Mouse (Mus musculus) forebrain, embryonic 14.5 days (tissue): ENCODE data around the gene Sipa1l1. TPM values are rescaled to one million over a fixed set of nuclear protein-coding genes. Genes with fewer than 3 reads are reported as not detected.

Experiments used
- ATAC-seq: fragments of 200-750 bp; cut with Nextera tagmentation; 2 replicates; pipeline ENCODE4 v1.8.0; 2017; ENCODE audit warnings: mild to moderate bottlenecking, moderate library complexity
- DNase-seq: peaks from one replicate; pipeline ENCODE4 v3.0.0-alpha.2; 2015; ENCODE audit warnings: low spot score
- H3K27ac ChIP-seq: fragments of 300-500 bp; sonication (generic); 2 replicates; pipeline ENCODE4 v1.5.1; 2014; ENCODE audit warnings: low read depth, mild to moderate bottlenecking, control low read depth, low read length, moderate library complexity
- H3K27me3 ChIP-seq: fragments of 300-500 bp; sonication (generic); replicated peaks from 2 replicates; pipeline ENCODE4 v1.6.1; 2014; ENCODE audit warnings: low read length, control low read depth, mixed read lengths; ENCODE audit not compliant: control insufficient read depth, insufficient read depth
- H3K36me3 ChIP-seq: fragments of 300-500 bp; sonication (generic); 2 replicates; pipeline ENCODE4 v1.6.1; 2014; ENCODE audit warnings: low read length, control low read depth; ENCODE audit not compliant: control insufficient read depth, insufficient read depth
- H3K4me1 ChIP-seq: fragments of 300-500 bp; sonication (generic); 2 replicates; pipeline ENCODE4 v1.6.1; 2014; ENCODE audit warnings: antibody characterized with exemption, low read length, control low read depth; ENCODE audit not compliant: control insufficient read depth, insufficient read depth
- H3K4me2 ChIP-seq: fragments of 300-500 bp; sonication (generic); 2 replicates; pipeline ENCODE4 v1.6.1; 2014; ENCODE audit warnings: mild to moderate bottlenecking, control low read depth, low read length
- H3K4me3 ChIP-seq: fragments of 300-500 bp; sonication (generic); 2 replicates; pipeline ENCODE4 v1.5.1; 2014; ENCODE audit warnings: low read depth, low read length, control low read depth
- H3K9ac ChIP-seq: fragments of 300-500 bp; sonication (generic); 2 replicates; pipeline ENCODE4 v1.6.1; 2014; ENCODE audit warnings: mild to moderate bottlenecking, low read length, control low read depth, moderate library complexity
- H3K9me3 ChIP-seq: fragments of 300-500 bp; sonication (generic); replicated peaks from 2 replicates; pipeline ENCODE4 v1.6.1; 2016; ENCODE audit warnings: low read length, control low read depth, mixed read lengths; ENCODE audit not compliant: control insufficient read depth
- WGBS: fragments of 180-500 bp; shearing (Covaris S2); extraction: QIAGEN DNeasy Blood & Tissue Kit; methylation state at CpG from one replicate; pipeline ENCODE4 v1.1.7; 2014; 5-methylcytosine and 5-hydroxymethylcytosine counted together
- polyA plus RNA-seq: library from polyadenylated mRNA; unstranded; fragments of >200 nt; fragmentation: Nextera tagmentation; extraction: Ambion mirVana; gene quantifications from 2 replicates; pipeline ENCODE4 v1.2.1, GENCODE M21; 2014

The Sipa1l1 gene
- polyA plus RNA-seq, 1 experiment from 2014 or later, result 13.5 TPM

DNA sequence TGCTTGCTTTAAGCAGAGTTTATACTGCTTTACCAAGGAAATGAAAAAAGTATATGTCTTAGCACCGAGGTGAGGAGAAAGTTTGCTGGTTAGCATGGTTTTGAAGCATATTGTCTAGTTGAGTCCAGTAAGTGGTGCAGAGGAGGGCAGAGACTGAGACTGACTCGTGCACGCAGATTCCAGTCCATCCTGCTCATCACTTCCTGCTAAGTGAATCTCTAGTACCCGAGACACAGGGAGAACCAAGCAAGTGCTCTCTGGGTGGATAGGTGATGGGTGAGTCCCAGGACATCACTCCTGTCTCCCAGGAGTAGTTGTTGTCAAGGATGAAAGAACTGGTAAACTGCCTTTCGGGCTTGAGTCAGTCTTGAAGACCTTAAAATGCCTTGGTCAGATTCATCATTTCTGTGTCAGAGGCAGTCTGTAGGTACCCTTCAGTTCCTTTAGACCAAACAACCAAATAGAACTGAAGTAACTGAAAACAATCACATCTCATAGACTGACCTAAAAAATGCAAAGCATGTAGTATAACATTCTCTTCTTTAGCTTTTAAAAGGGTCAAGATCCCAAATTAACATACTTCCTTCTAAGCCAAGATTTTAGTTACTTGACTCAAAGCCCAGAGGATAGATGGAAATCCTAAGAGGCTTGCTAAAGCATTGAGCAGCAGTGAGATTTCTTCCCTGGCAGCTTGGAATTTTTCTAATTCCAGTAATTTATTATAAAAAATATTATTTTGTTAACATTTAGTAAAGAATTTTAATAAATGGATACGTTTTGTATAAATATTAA is 89.1 kb downstream of the Sipa1l1 start:
- Histone ChIP-seq H3K9ac (no peak overlapping the region), H3K4me2 (no peak overlapping the region), H3K27me3 (no peaks in the 10 kb centered on the region), H3K4me3 (no peak overlapping the region), H3K36me3 (no peaks in the 10 kb centered on the region), H3K4me1 (no peaks in the 10 kb centered on the region), H3K9me3 (no peaks in the 10 kb centered on the region), H3K27ac (no peak overlapping the region)
- DNase-seq (no peak), ATAC-seq (no peak)
- WGBS, result 91% methylated on average over 6 of the region's 6 CpGs

GRCm38 (mm10) chr12:82263443-82263842 is 94.3 kb downstream of the Sipa1l1 start:
- H3K4me3 ChIP-seq, result no peak overlapping the region
- no peaks in the 10 kb centered on the region for H3K4me1 ChIP-seq
- ATAC-seq (no peak), DNase-seq (no peak)
- H3K4me2 ChIP-seq, result no peak overlapping the region
- 91% methylated on average over 7 of the region's 7 CpGs for WGBS
- H3K9ac ChIP-seq, result no peak overlapping the region
- no peaks in the 10 kb centered on the region for H3K36me3 ChIP-seq
- no peak overlapping the region for H3K27ac ChIP-seq
- no peaks in the 10 kb centered on the region for H3K9me3 ChIP-seq
- H3K27me3 ChIP-seq, result no peaks in the 10 kb centered on the region

- H3K4me2 ChIP-seq, result no peak overlapping the region
- no peaks in the 10 kb centered on the region for H3K27me3 ChIP-seq
- no peak overlapping the region for H3K4me3 ChIP-seq
- no peaks in the 10 kb centered on the region for H3K4me1 ChIP-seq
- DNase-seq, result no peak
- no peak for ATAC-seq
- H3K36me3 ChIP-seq, result no peaks in the 10 kb centered on the region
- no peak overlapping the region for H3K27ac ChIP-seq
- no peaks in the 10 kb centered on the region for H3K9me3 ChIP-seq
- H3K9ac ChIP-seq, result no peak overlapping the region
- 90% methylated on average over 5 of the region's 5 CpGs for WGBS
These were observed 95.1 kb downstream of the Sipa1l1 start for GRCm38 (mm10) chr12:82264083-82264851.

DNA sequence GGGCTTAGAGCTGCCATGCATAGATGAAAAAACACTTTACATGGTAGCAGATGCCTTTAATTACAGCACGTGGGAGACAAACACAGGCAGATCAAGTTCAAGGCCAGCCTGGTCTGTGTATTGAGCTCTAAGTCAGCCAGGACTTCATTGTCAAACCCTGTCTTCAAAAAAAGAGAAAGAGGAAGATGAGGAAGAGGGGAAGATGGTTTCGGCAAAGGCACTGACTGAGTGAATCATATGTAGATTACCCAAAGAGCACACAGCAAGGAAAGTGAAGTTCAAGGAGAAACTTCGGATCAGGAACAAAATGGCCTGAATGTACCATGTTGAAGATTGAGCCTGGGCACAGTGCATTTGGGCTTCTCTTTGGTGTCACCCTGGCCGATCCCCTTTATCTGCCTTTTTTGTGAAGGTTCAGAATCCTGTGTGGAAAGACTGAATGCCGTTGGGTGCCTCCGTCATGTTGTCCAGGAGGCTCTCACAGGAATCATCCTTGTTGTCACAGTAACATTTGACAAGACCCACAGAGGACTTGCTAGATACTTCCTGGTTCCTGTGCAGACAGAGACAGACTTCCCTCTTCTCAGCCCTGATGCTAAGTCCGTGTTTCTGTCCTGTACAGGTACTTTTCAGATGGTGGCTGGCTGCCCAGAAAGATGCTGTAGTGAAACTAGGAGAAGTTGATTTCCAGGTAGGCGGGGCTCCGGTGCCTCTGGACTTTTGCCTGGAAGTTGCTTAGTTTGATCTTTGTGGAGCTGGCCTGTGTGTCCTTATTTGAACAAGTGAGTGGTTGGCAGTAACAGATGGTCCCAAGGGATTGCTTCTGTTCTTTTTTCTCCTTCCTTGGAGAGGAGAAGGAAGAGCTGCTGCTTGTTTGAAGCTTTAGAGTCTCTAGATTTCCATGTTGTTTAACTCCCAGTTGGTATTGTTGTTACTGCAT is 96.5 kb downstream of the Sipa1l1 start:
- Histone ChIP-seq H3K36me3 (no peaks in the 10 kb centered on the region), H3K4me1 (no peaks in the 10 kb centered on the region), H3K27me3 (no peaks in the 10 kb centered on the region), H3K4me2 (no peak overlapping the region), H3K4me3 (no peak overlapping the region), H3K27ac (no peak overlapping the region), H3K9me3 (no peaks in the 10 kb centered on the region), H3K9ac (no peak overlapping the region)
- WGBS, result 88% methylated on average over 9 of the region's 9 CpGs
- DNase-seq (no peak), ATAC-seq (no peak)

- Histone ChIP-seq H3K27me3 (no peaks in the 10 kb centered on the region), H3K4me3 (no peak overlapping the region), H3K4me1 (no peaks in the 10 kb centered on the region), H3K9me3 (no peaks in the 10 kb centered on the region), H3K4me2 (no peak overlapping the region), H3K9ac (no peak overlapping the region), H3K27ac (no peak overlapping the region), H3K36me3 (no peaks in the 10 kb centered on the region)
- DNase-seq, result no peak
- ATAC-seq, result no peak
- WGBS, result 87% methylated on average over 3 of the region's 3 CpGs
These were observed 102.3 kb downstream of the Sipa1l1 start for GRCm38 (mm10) chr12:82271447-82271846.

DNA sequence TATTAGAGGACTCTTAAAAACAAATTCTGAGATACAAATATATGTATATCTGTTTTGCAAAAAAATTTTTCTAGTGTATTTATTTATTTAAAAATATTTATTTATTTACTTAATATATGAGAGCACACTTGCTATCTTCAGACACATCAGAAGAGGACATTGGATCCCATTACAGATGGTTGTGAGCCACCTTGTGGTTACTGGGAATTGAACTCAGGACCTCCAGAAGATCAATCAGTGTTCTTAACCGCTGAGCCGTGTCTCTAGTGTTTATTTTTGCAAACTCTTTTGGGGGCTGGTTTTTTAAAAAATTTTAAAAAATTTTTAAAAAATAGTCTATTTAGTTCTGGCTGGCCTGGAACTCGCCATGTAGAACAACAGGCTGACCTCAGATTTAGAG is 104.4 kb downstream of the Sipa1l1 start:
- Histone ChIP-seq H3K27me3 (no peaks in the 10 kb centered on the region), H3K4me2 (no peak overlapping the region), H3K4me1 (no peaks in the 10 kb centered on the region), H3K27ac (no peak overlapping the region), H3K4me3 (no peak overlapping the region), H3K36me3 (no peaks in the 10 kb centered on the region), H3K9ac (no peak overlapping the region), H3K9me3 (no peaks in the 10 kb centered on the region)
- WGBS, result 83% methylated on average over 3 of the region's 3 CpGs
- no peak for DNase-seq
- no peak for ATAC-seq

- Histone ChIP-seq H3K4me1 (no peaks in the 10 kb centered on the region), H3K9me3 (no peaks in the 10 kb centered on the region), H3K27ac (no peak overlapping the region), H3K36me3 (no peaks in the 10 kb centered on the region), H3K4me2 (no peak overlapping the region), H3K9ac (no peak overlapping the region), H3K27me3 (no peaks in the 10 kb centered on the region), H3K4me3 (no peak overlapping the region)
- WGBS, result 64% methylated on average over 5 of the region's 5 CpGs
- no peak for DNase-seq
- ATAC-seq, result no peak
These were observed 105.5 kb downstream of the Sipa1l1 start for GRCm38 (mm10) chr12:82274576-82274975.

DNA sequence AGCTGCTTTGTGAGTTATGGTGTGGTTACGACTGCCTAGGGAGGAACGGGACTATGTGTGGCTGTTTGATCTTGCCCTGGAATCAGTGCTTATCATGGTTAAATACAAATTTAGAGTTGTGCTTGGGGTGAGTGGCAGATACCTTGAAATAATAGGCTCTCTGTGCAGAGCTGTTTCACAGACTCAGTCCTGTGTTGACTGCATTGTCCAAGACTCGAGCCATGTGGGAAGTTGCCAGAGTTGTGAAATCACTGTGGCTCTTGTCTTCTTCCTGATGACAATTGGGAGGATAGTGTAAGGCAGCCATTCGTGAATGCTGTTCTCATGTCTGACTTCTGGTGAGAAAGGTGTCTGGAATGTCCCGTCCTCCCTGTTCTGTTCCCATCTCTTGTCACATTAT is 106.6 kb downstream of the Sipa1l1 start:
- Histone ChIP-seq H3K9ac (no peak overlapping the region), H3K27me3 (no peaks in the 10 kb centered on the region), H3K36me3 (no peaks in the 10 kb centered on the region), H3K9me3 (no peaks in the 10 kb centered on the region), H3K27ac (no peak overlapping the region), H3K4me1 (no peaks in the 10 kb centered on the region), H3K4me2 (no peak overlapping the region), H3K4me3 (no peak overlapping the region)
- WGBS, result 71% methylated on average over 5 of the region's 5 CpGs
- ATAC-seq (no peak), DNase-seq (no peak)
